Mouse (Mus musculus): ENCODE measurements around the gene Lrp6.

The Lrp6 gene

GRCm38 (mm10) chr6:134529340-134529739, 37.4 kb downstream of the Lrp6 start:
- DNase-seq: no peak

- no peak for DNase-seq
Measured at GRCm38 (mm10) chr6:134528396-134528795, 38.4 kb downstream of the Lrp6 start.

GRCm38 (mm10) chr6:134527596-134528128, 39.1 kb downstream of the Lrp6 start:
- no peak for DNase-seq

GRCm38 (mm10) chr6:134526821-134527595, 39.8 kb downstream of the Lrp6 start:
- DNase-seq: no peak

GRCm38 (mm10) chr6:134526275-134526674, 40.5 kb downstream of the Lrp6 start:
- DNase-seq: no peak

GRCm38 (mm10) chr6:134521411-134521810, 45.4 kb downstream of the Lrp6 start:
- no peak for DNase-seq

GRCm38 (mm10) chr6:134520821-134521220, 45.9 kb downstream of the Lrp6 start:
- no peak for DNase-seq

GRCm38 (mm10) chr6:134518450-134518849, 48.3 kb downstream of the Lrp6 start:
- no peak for DNase-seq

GRCm38 (mm10) chr6:134517141-134517540, 49.6 kb downstream of the Lrp6 start:
- DNase-seq: no peak

GRCm38 (mm10) chr6:134515416-134515815, 51.3 kb downstream of the Lrp6 start:
- no peak for DNase-seq

GRCm38 (mm10) chr6:134513896-134514510, 52.8 kb downstream of the Lrp6 start:
- DNase-seq: no peak

GRCm38 (mm10) chr6:134513011-134513410, 53.8 kb downstream of the Lrp6 start:
- no peak for DNase-seq

- DNase-seq: no peak
Measured at GRCm38 (mm10) chr6:134512478-134512877, 54.3 kb downstream of the Lrp6 start.

GRCm38 (mm10) chr6:134511118-134511517, 55.6 kb downstream of the Lrp6 start:
- DNase-seq: no peak

GRCm38 (mm10) chr6:134510280-134510679, 56.5 kb downstream of the Lrp6 start:
- DNase-seq: no peak

- DNase-seq: no peak
Measured at GRCm38 (mm10) chr6:134509731-134510226, 57.0 kb downstream of the Lrp6 start.

- DNase-seq: no peak
Measured at GRCm38 (mm10) chr6:134504866-134505265, 61.9 kb downstream of the Lrp6 start.

GRCm38 (mm10) chr6:134502335-134502734, 64.4 kb downstream of the Lrp6 start:
- no peak for DNase-seq

GRCm38 (mm10) chr6:134500381-134501162, 66.2 kb downstream of the Lrp6 start:
- DNase-seq: no peak

GRCm38 (mm10) chr6:134499089-134499488, 67.7 kb downstream of the Lrp6 start:
- DNase-seq: no peak

GRCm38 (mm10) chr6:134498518-134498917, 68.2 kb downstream of the Lrp6 start:
- no peak for DNase-seq

- no peak for DNase-seq
Measured at GRCm38 (mm10) chr6:134494828-134495698, 71.7 kb downstream of the Lrp6 start.

All from thymus, adult 18-20 months (tissue).